Mouse (Mus musculus): Measurements from ENCODE around the gene Nol9. TPM values are rescaled to one million over a fixed set of nuclear protein-coding genes. Genes with fewer than 3 reads are reported as not detected.
A peak's percentile ranks its signal among the peaks of the same experiment; 100 is the strongest.

Nol9 gene
- polyA plus RNA-seq, 1 experiment from 2014 or later = 25.1 TPM

GRCm38 (mm10) chr4:152020024-152020423 is 19.1 kb upstream of the Nol9 start:
- H3K27ac ChIP-seq (replicated peaks; ENCODE audit: low read depth, low read length) = no peak overlapping the region
- H3K36me3 ChIP-seq (ENCODE audit: control insufficient read depth, insufficient read depth, low read length) = peaks cover 73% of the 10 kb centered on the region
- no peak overlapping the region for H3K4me3 ChIP-seq (ENCODE audit: low read depth, low read length)
- H3K4me2 ChIP-seq (ENCODE audit: low read depth, low read length) = no peak overlapping the region
- no peaks in the 10 kb centered on the region for H3K9me3 ChIP-seq (ENCODE audit: control insufficient read depth, low read length)
- no peak for DNase-seq (ENCODE audit: low spot score)
- H3K27me3 ChIP-seq (replicated peaks; ENCODE audit: control insufficient read depth, insufficient read depth, low read length) = no peaks in the 10 kb centered on the region
- 91% methylated on average over 17 of the region's 21 CpGs for WGBS
- H3K9ac ChIP-seq (ENCODE audit: low read depth, low read length) = no peak overlapping the region
- H3K4me1 ChIP-seq (ENCODE audit: control insufficient read depth, insufficient read depth, low read length) = no peaks in the 10 kb centered on the region
- no peak for ATAC-seq (ENCODE audit: low read depth)

- Histone ChIP-seq H3K4me1 (ENCODE audit: control insufficient read depth, insufficient read depth, low read length) (peaks cover 13% of the 10 kb centered on the region), H3K9me3 (ENCODE audit: control insufficient read depth, low read length) (no peaks in the 10 kb centered on the region), H3K9ac (ENCODE audit: low read depth, low read length) (no peak overlapping the region), H3K27me3 (replicated peaks; ENCODE audit: control insufficient read depth, insufficient read depth, low read length) (no peaks in the 10 kb centered on the region), H3K27ac (replicated peaks; ENCODE audit: low read depth, low read length) (no peak overlapping the region), H3K4me2 (ENCODE audit: low read depth, low read length) (no peak overlapping the region), H3K4me3 (ENCODE audit: low read depth, low read length) (no peak overlapping the region), H3K36me3 (ENCODE audit: control insufficient read depth, insufficient read depth, low read length) (peaks cover 58% of the 10 kb centered on the region)
- 74% methylated on average over 11 of the region's 12 CpGs for WGBS
- DNase-seq (ENCODE audit: low spot score) (no peak), ATAC-seq (ENCODE audit: low read depth) (no peak)
Measured at GRCm38 (mm10) chr4:152021568-152022097, 17.5 kb upstream of the Nol9 start.

- Histone ChIP-seq H3K27me3 (replicated peaks; ENCODE audit: control insufficient read depth, insufficient read depth, low read length) (no peaks in the 10 kb centered on the region), H3K9ac (ENCODE audit: low read depth, low read length) (no peak overlapping the region), H3K4me2 (ENCODE audit: low read depth, low read length) (no peak overlapping the region), H3K36me3 (ENCODE audit: control insufficient read depth, insufficient read depth, low read length) (peaks cover 57% of the 10 kb centered on the region), H3K4me1 (ENCODE audit: control insufficient read depth, insufficient read depth, low read length) (peaks cover 16% of the 10 kb centered on the region), H3K4me3 (ENCODE audit: low read depth, low read length) (no peak overlapping the region), H3K9me3 (ENCODE audit: control insufficient read depth, low read length) (no peaks in the 10 kb centered on the region), H3K27ac (replicated peaks; ENCODE audit: low read depth, low read length) (no peak overlapping the region)
- ATAC-seq (ENCODE audit: low read depth) (no peak), DNase-seq (ENCODE audit: low spot score) (no peak)
- WGBS = 86% methylated on average over 8 of the region's 8 CpGs
Measured at GRCm38 (mm10) chr4:152022506-152022905, 16.6 kb upstream of the Nol9 start.

DNA sequence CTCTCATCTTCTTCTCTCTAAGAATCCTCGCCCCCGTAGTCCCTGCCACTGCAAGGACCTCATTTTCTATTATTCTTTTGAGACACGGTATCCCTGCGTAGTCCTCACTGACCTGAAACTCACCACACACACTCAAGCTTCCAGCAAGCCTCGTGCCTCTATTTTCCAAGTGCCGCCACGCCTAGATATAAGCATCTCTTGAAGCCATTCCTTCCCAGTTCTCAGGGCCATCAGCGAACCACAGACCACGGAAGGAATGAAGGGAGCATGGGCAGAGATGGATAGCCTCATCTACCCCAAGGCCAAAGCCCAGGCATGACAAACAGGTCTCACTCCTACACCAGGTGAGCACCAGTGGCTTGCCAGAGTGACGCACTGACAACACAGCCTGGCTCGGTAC is 14.6 kb upstream of the Nol9 start:
- Histone ChIP-seq H3K9ac (ENCODE audit: low read depth, low read length) (no peak overlapping the region), H3K4me1 (ENCODE audit: control insufficient read depth, insufficient read depth, low read length) (peaks cover 22% of the 10 kb centered on the region), H3K27me3 (replicated peaks; ENCODE audit: control insufficient read depth, insufficient read depth, low read length) (no peaks in the 10 kb centered on the region), H3K27ac (replicated peaks; ENCODE audit: low read depth, low read length) (no peak overlapping the region), H3K4me2 (ENCODE audit: low read depth, low read length) (no peak overlapping the region), H3K9me3 (ENCODE audit: control insufficient read depth, low read length) (no peaks in the 10 kb centered on the region), H3K4me3 (ENCODE audit: low read depth, low read length) (no peak overlapping the region), H3K36me3 (ENCODE audit: control insufficient read depth, insufficient read depth, low read length) (peaks cover 48% of the 10 kb centered on the region)
- WGBS = 91% methylated on average over 11 of the region's 11 CpGs
- DNase-seq (ENCODE audit: low spot score) (no peak), ATAC-seq (ENCODE audit: low read depth) (no peak)

GRCm38 (mm10) chr4:152026751-152027508 is 12.2 kb upstream of the Nol9 start:
- peak overlapping the region; percentile 44; the same call in 1 of the 2 replicates for H3K27ac ChIP-seq (replicated peaks; ENCODE audit: low read depth, low read length)
- WGBS = 4% methylated on average over 22 of the region's 41 CpGs
- H3K4me2 ChIP-seq (ENCODE audit: low read depth, low read length) = peak overlapping the region; percentile 98
- peaks cover 22% of the 10 kb centered on the region for H3K4me1 ChIP-seq (ENCODE audit: control insufficient read depth, insufficient read depth, low read length)
- ATAC-seq (ENCODE audit: low read depth) = peak; percentile 51
- no peak for DNase-seq (ENCODE audit: low spot score)
- no peaks in the 10 kb centered on the region for H3K27me3 ChIP-seq (replicated peaks; ENCODE audit: control insufficient read depth, insufficient read depth, low read length)
- H3K9ac ChIP-seq (ENCODE audit: low read depth, low read length) = peak overlapping the region; percentile 82
- peaks cover 24% of the 10 kb centered on the region for H3K36me3 ChIP-seq (ENCODE audit: control insufficient read depth, insufficient read depth, low read length)
- peak overlapping the region; percentile 79 for H3K4me3 ChIP-seq (ENCODE audit: low read depth, low read length)
- no peaks in the 10 kb centered on the region for H3K9me3 ChIP-seq (ENCODE audit: control insufficient read depth, low read length)

DNA sequence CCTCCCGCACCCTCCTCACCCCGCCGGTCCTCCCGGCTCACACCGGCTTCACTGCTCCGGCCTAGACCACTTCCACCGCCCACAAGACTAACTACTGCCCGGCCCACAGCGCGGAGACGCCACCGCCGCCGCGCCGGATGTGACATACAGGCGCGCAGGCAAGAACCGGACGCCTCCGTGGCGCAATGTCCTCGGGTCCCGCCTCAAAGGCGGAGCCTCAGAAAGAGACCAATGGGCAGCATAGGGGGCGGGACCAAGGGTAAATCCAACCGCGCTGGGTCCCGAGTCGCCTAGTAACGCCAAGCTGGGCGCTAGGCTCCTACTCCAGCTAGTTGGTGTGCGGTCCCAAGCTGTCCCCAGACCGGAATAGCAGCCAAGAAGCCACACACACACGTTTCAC is 11.6 kb upstream of the Nol9 start, which contains the start of gene Zbtb48:
TSS of gene Zbtb48 (minus strand) at position 148 of the 400 bp plus-strand sequence.
- Histone ChIP-seq H3K9ac (ENCODE audit: low read depth, low read length) (peak within 1 kb of the TSS; percentile 82), H3K4me3 (ENCODE audit: low read depth, low read length) (peak within 1 kb of the TSS; percentile 79), H3K4me2 (ENCODE audit: low read depth, low read length) (peak within 1 kb of the TSS; percentile 98), H3K4me1 (ENCODE audit: control insufficient read depth, insufficient read depth, low read length) (peaks cover 22% of the 10 kb centered on the region), H3K27me3 (replicated peaks; ENCODE audit: control insufficient read depth, insufficient read depth, low read length) (no peaks in the 10 kb centered on the region), H3K36me3 (ENCODE audit: control insufficient read depth, insufficient read depth, low read length) (peaks cover 18% of the 10 kb centered on the region), H3K9me3 (ENCODE audit: control insufficient read depth, low read length) (no peaks in the 10 kb centered on the region), H3K27ac (replicated peaks; ENCODE audit: low read depth, low read length) (peak within 1 kb of the TSS; percentile 44)
- ATAC-seq (ENCODE audit: low read depth) (peak; percentile 99), DNase-seq (ENCODE audit: low spot score) (peak; percentile 99)
- 0% methylated on average over 19 of the region's 35 CpGs for WGBS

DNA sequence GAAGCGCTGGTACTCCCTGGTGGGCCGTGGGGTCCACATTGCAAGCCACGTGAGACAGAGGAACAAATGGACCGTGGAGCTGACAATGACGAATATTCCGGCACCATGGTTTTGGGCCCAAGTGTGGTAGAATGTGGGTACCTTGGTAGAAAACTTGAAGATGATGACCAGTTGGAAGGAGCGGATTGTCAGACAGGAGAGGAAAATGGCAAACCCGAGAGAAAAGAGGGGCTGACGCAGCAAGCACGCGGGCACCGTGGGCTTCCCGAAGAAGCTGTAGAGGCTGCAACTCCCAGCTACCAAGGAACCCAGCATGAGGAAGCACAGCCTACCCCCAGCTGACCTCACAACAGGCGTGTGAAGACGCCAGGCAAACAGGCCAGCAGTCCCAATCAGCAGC is 10.7 kb upstream of the Nol9 start:
- ATAC-seq (ENCODE audit: low read depth) = no peak
- Histone ChIP-seq H3K4me3 (ENCODE audit: low read depth, low read length) (peak overlapping the region; percentile 79), H3K9ac (ENCODE audit: low read depth, low read length) (peak overlapping the region; percentile 34; the same call in 1 of the 2 replicates), H3K9me3 (ENCODE audit: control insufficient read depth, low read length) (no peaks in the 10 kb centered on the region), H3K4me1 (ENCODE audit: control insufficient read depth, insufficient read depth, low read length) (peaks cover 22% of the 10 kb centered on the region), H3K36me3 (ENCODE audit: control insufficient read depth, insufficient read depth, low read length) (peaks cover 8% of the 10 kb centered on the region), H3K27ac (replicated peaks; ENCODE audit: low read depth, low read length) (no peak overlapping the region), H3K27me3 (replicated peaks; ENCODE audit: control insufficient read depth, insufficient read depth, low read length) (no peaks in the 10 kb centered on the region), H3K4me2 (ENCODE audit: low read depth, low read length) (peak overlapping the region; percentile 98)
- WGBS = 59% methylated on average over 15 of the region's 15 CpGs
- DNase-seq (ENCODE audit: low spot score) = no peak

- Histone ChIP-seq H3K4me3 (ENCODE audit: low read depth, low read length) (no peak overlapping the region), H3K27me3 (replicated peaks; ENCODE audit: control insufficient read depth, insufficient read depth, low read length) (no peaks in the 10 kb centered on the region), H3K4me1 (ENCODE audit: control insufficient read depth, insufficient read depth, low read length) (peaks cover 22% of the 10 kb centered on the region), H3K9ac (ENCODE audit: low read depth, low read length) (peak overlapping the region; percentile 34; the same call in 1 of the 2 replicates), H3K36me3 (ENCODE audit: control insufficient read depth, insufficient read depth, low read length) (peaks cover 4% of the 10 kb centered on the region; the same call in 1 of the 2 replicates), H3K9me3 (ENCODE audit: control insufficient read depth, low read length) (no peaks in the 10 kb centered on the region), H3K27ac (replicated peaks; ENCODE audit: low read depth, low read length) (no peak overlapping the region), H3K4me2 (ENCODE audit: low read depth, low read length) (peak overlapping the region; percentile 98; the same call in 1 of the 2 replicates)
- ATAC-seq (ENCODE audit: low read depth) (no peak), DNase-seq (ENCODE audit: low spot score) (no peak)
- WGBS = 38% methylated on average over 5 of the region's 5 CpGs
Measured at GRCm38 (mm10) chr4:152029087-152029486, 10.0 kb upstream of the Nol9 start.
